Mouse (Mus musculus) heart, postnatal 10 days (tissue): Measurements from ENCODE around the gene Gm48552. TPM values are rescaled to one million over a fixed set of nuclear protein-coding genes. Genes with fewer than 3 reads are reported as not detected.

ENCODE experiments used
- DNase-seq, 2 experiments: peaks; one replicate each; pipeline ENCODE4 v3.0.0; 2021
- intact Hi-C: fragments of 180-260 bp; cut with DNase I; formaldehyde crosslinking; loops from one replicate; pipeline ENCODE4 v1.15.1; 2025
- total RNA-seq, 2 experiments: library from RNA; stranded (reverse); gene quantifications; 2 replicates each; pipeline ENCODE4 v1.2.3; 2021

Gm48552 gene
- total RNA-seq = under 1 TPM; 0.77 to 0.98 TPM

DNA sequence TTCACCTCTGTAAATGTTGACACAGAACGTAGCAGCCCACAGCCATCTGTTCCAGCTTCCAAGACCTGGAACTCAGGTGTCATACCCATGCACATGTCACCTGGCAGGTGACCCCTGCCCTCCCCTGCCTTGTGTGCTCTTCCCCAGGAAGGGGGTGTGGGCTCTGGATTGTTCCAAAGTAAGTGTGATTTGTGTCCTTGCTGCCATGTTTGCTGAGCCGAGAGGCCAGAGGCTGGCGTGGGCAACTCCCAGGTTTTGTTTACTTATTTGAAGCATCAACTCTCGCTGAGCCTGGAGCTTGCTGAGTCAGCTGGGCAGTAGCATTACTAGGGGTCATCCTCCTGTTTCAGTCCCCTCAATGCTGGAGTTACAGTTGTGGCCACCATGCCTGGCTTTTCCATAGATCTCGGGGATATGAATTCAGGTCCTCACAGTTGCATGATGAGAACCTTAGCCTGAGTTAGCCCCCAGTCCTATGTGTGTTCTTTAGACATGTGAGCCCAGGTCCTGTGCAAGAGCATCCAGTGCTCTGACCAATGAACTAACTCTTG lies at the start of gene Gm48552:
TSS of gene Gm48552 (plus strand) at position 501 of the 551 bp plus-strand sequence.
- no peak for DNase-seq
- intact Hi-C loops = loop anchor here (1.0 to 5.0 kb wide), 2 partner anchors 62 to 154 kb away; no protein-coding TSS in a partner anchor

DNA sequence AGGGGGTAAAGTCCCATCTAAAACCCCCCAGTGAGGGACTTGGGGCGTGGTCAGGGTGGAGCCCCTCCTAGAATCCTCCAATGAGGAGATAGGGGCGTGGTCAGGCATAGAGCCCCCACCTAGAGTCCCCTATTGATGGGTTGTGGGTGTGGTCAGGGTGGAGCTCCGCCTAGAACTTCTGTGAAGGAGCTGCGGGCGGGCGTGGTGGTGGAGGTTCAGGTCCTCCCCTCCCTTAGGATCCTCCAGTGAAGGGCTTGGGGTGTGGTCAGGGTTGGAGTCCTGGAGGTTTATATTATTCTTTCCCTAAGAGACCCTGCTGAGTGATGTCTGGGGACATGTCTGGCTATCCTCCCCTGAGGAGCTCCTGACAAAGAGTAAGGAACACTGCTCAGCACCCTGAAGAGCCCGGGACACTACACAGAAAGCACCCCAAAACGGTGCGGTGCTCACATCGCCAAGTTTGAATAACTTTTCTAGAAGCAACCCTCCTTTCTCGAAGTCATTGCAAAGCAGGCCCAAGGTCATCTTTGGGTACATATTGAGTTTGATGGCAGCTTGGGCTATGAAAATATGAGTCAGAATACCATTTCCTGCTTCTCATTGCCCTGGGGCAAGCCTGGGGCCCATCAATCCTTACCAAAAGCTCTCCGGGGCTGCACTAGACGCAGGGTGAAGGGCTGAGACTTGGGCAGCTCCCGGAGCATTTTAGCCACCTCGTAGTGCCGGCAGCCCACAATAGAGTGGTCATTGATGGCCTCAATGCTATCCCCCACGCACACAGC lies 48.1 kb upstream of the Gm48552 start:
- intact Hi-C loops = loop anchor here (2.0 kb wide), 1 partner anchor 14 kb away; no protein-coding TSS in a partner anchor
- no peak for DNase-seq

DNA sequence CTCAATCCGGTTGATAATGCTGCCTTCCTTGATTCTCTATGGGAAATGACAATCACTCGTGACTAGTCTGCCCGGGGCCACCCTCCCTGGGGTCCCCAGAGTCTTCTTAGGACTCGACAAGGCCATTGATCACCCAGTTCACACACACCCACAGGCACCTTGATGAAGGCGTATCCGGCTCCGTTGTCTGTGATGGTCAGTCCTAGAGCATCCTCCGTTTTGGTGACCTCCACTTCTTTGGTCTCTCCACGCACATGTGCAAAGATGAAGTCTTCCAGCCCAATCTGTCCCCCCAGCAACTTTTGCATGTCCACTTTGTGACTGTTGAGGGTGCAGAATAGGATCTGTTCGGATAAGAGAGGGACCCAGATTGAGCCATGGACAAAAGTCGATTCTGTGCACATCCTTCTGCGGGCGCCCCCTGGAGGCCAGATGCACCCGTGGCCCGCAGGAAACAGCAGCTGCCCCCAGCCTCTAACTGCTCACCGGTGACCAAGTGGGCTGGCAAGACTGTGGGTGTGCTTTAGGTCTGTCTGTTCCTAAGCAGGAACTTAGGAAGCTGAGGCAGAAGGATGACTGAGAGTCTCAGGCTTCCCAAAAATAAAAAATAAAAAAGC lies 47.4 kb upstream of the Gm48552 start:
- DNase-seq = peak; percentile 73 to 89
- intact Hi-C loops = loop anchor here (2.0 kb wide), 1 partner anchor 15 kb away; no protein-coding TSS in a partner anchor

GRCm38 (mm10) chr10:81342686-81343505 lies 45.9 kb upstream of the Gm48552 start, which contains the start of gene Gipc3:
Gipc3 (minus strand) TSS chr10:81343266.
- intact Hi-C loops = no loop called here
- no peak for DNase-seq

- peak in 1 of 2 experiments; percentile 67 for DNase-seq
- intact Hi-C loops = loop anchor here (2.0 kb wide), 1 partner anchor 56 kb away; no protein-coding TSS in a partner anchor
Measured at GRCm38 (mm10) chr10:81344421-81345161, 44.2 kb upstream of the Gm48552 start.

GRCm38 (mm10) chr10:81345162-81345534 lies 43.7 kb upstream of the Gm48552 start:
- no peak for DNase-seq
- intact Hi-C loops = loop anchor here (2.0 kb wide), 1 partner anchor 56 kb away; no protein-coding TSS in a partner anchor

DNA sequence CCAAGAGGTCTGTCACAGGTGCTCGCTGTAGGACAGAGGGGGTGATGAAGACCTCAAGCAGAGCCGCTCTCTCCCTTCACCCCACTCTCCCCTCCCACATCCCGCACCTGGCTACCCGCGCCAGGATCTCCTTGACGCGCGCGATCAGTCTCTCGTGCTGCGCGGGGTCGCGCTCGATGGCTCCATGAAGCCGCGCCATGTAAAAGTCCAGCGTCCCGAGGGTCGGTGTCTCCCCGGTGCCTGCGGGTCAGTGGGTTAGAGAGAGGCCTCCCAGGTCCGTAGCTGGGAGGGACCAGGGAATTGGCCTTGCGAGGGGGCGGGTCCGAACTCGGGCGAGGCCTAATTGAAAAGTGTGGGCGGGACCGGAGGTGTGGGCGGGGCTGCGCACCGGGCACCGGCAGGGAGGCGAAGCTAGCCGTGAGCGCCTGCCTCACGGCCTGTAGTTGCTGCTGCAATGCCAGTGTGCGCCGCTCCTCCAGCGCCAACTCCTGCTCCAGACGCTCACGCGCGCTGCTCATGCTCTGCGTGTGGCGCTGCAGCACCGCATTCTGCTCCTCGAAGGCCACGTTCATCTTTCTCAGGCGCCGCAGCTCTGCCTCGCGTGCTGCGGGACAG lies 42.2 kb upstream of the Gm48552 start:
- DNase-seq = no peak
- intact Hi-C loops = no loop called here

GRCm38 (mm10) chr10:81349146-81349545 lies 39.7 kb upstream of the Gm48552 start:
- intact Hi-C loops = no loop called here

DNA sequence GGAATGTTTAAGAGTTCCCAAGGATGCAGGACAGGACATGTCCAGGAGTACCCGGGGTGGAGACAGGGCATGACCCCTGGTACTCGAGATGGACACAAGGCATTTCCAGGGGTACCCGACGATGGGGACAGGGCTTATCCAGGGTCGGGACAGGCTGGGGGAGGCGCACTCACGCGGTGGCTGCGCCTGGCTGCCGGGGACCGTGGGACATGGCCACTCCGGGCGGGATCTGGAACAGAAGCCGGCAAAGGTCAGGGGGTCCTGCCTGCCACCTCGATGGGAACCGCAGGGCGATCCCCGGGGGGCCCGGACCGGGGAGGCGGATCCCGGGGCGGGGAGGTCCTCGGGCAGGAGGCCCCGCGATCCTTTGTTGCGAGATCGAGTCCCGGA lies 38.8 kb upstream of the Gm48552 start:
- intact Hi-C loops = no loop called here
- no peak for DNase-seq

More at GRCm38 (mm10) chr10:81349146-81349545, 39.7 kb upstream of the Gm48552 start:
- DNase-seq = peak; percentile 54 to 61

- peak; percentile 99 to 100 for DNase-seq
- intact Hi-C loops = no loop called here
Measured at GRCm38 (mm10) chr10:81350351-81351063, 38.3 kb upstream of the Gm48552 start, which contains the start of gene Hmg20b. Hmg20b (minus strand) TSS chr10:81350480.

GRCm38 (mm10) chr10:81351678-81352291 lies 37.0 kb upstream of the Gm48552 start:
- DNase-seq = no peak
- intact Hi-C loops = no loop called here

GRCm38 (mm10) chr10:81354738-81355477 lies 33.9 kb upstream of the Gm48552 start:
- DNase-seq = no peak
- intact Hi-C loops = no loop called here

DNA sequence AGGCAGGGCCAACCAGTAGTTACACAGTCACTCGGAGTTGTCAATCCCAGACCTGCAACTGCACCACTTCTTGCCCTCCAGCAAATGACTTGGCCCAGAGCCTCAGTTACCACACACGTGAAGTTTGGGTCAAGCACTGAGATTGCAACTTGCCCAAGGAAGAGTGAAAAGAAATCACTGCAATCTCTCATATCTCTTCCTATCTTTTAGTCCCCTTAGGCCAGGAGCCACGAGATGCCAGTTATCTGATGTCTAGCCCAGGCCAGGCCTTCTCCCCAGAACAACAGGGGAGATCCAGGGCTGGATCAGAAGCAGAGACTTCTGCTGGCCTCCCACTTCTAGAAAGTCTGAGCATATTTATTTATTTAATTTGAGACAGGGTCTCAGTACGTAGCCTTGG lies 33.3 kb upstream of the Gm48552 start:
- no peak for DNase-seq
- intact Hi-C loops = no loop called here

DNA sequence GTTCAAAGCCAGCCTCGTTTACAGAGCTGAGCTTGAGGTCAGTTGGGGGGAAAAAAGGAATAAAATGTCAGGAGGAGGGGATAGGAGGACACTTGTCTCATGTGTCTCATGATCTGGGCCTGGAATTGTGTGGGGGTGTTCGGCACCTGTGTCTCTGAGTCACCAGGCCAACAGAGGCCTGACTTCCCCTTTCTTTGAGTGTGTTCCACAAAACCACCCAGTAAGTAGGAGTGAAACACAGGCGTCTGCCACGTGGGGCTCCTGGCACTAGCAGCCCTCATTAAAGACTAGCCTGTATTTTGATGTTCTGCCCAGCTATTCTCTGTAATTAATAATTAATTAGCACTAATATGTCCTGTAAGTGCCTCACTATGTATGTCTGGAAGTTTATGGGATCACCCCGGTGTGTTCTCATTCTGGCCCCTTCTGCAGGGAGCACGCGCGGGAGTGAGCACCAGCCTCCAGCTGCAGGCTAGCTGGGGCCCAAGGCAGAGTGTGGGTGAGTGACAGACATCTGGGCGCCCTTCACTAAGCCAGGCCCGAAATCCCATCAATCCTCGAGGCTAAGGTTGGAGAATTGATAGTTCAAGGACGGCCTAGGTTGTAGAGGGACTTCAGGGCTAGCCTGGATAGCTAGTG lies 32.3 kb upstream of the Gm48552 start:
- intact Hi-C loops = no loop called here
- no peak for DNase-seq

DNA sequence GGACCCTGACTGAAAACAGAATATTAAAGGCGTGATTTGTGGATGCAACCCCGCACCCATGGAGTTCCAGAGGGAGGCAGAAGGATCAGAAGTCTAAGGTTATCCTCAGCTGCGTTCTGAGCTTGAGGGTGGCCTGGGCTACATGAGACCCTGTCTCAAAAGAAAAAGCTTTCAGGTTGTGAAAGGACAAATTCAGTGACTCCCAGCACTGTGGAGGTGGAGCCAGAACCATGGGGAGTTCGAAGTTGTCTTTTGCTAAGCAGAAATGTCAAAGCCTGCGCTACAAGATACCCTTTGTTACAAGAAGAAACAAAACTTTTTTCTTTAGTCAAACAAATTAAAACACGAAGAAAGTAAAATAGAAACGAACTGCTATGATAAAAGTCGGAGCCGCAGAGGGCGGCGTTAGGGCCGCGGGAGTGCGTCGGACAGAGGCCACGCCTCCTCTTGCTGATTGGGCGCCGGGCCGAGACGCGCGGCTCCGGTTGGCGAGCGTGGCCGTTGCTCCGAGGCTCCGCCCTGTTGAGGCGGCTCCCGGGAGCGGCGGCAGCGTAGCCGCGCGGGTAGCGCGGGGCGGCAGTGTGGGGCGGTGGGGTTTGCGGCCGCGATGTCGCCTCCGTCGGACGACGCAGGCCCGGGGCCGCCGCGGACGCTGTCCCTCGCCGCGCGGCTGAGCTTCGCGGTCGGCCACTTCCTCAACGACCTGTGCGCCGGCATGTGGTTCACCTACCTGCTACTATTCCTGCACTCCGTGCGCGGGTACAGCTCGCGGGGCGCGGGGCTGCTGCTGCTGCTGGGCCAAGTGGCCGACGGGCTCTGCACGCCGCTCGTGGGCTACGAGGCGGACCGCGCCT lies 31.6 kb upstream of the Gm48552 start, which contains the start of gene Mfsd12:
TSS of gene Mfsd12 (plus strand) at position 501 of the 854 bp plus-strand sequence.
- peak; percentile 95 for DNase-seq
- intact Hi-C loops = no loop called here

DNA sequence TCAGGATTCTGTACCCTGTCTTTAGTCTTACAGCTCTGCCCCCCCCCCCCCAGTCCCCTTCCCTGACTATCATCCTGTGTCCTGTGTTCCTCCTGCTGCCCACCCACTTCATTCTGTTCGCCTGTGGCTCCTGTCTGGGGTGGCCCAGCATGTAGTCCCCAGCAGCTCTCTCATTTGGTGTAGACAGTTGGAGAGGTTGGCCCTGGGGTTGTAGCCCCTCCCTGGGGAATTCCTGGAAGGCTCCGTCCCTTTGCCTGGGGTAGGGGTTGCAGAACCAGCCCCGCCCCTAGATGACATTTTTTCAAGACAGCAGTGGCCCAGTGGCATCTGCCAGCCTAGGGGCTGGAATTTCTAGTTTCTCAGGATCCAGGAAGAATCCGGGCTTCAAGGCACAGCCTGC lies 30.6 kb upstream of the Gm48552 start:
- intact Hi-C loops = loop anchor here (2.0 kb wide), 1 partner anchor 19 kb away; no protein-coding TSS in a partner anchor
- DNase-seq = no peak
